Mouse (Mus musculus) right cerebral cortex, postnatal 10 days (tissue): ENCODE measurements around the gene Zfp827.
A peak's percentile ranks its signal among the peaks of the same experiment; 100 is the strongest.

Source experiments
- DNase-seq, 2 experiments: peaks; one replicate each; pipeline ENCODE4 v3.0.0; 2021; ENCODE audit warnings: low spot score in 2 of 2

Gene Zfp827

DNA sequence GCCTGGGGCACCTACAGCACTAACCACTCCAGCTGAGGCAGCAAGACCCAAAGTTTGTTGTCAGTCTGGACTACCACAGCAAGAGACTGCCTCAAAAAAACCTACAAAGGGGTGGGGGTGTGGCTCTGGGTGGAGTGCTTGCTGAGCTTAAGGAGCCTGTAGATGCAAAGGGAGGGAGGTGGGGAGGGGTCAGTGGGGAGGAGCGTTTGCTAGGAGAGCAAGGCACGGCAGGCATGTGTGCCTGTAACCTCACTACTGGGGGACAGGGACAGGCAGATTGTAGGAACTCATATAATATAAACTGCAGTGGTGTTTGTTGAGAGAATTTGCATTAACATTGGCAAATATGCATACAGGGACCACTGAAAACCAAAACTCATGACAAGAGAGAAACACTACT, 130.1 kb downstream of the Zfp827 start:
- DNase-seq, result no peak

DNA sequence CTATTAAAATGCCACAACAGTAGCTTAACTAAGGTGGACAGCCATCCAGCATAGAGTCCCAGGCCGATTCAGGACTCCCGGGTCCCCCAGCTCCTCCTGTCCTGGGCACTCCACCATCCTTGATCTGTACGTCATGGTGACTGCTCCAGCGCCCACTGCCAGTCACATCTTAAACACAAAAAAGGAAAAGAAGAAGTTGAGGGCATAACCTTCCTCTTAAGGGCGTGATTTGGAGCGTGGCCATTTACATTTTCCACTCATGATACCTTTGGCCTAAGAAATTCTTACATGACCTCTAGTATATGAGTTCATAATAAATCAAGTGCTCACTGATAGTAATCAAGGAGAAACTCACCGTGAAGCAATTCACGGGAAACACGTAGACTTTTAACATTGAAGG, 131.2 kb downstream of the Zfp827 start:
- no peak for DNase-seq

DNA sequence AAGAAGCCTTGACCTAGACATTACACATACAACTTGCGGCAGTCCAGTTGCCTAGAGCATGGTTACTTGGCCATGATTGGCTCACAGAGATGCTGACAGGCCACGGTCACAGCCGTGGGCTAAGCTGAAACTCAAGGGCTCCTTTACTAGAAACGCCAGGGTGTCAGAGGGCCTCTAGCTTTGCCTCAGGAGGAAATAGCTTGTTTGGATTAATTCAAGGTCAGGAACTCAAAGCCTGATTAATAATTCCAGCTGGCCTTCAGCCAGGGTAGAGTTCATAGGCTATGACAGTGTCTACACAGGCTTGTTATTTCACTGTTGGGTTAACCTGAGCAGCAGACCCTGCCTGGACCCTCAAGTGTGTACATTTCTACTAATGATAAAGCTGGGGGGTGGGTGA, 132.1 kb downstream of the Zfp827 start:
- no peak for DNase-seq

DNA sequence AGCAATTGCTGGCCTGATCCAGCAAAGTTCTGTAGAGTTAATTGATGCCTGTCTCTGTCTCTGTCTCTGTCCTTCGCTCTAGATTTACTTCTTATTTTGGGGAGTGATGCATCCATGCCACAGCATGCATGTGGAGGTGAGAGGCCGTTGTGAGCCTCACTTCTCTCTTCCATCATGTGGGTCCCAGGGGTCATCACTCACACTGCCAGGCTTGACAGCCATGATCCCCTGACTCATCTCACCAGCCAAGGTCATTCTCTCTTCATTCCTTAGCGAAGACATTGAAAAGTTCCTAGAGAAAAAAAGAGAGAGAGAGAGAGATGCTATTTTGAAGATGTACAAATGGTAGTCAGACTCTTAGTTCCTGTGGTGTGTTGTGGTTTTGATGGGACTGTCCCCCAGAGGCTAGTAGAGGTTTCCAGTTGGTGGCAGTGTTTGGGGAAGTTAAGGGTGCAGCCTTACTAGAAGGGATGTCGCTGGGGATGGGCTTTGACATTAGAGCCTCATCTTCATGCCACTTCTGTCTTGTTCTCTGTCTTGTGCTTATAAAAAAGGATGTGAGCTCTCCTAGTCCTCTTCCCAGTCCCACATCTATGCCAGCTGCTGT, 133.0 kb downstream of the Zfp827 start:
- DNase-seq, result no peak

DNA sequence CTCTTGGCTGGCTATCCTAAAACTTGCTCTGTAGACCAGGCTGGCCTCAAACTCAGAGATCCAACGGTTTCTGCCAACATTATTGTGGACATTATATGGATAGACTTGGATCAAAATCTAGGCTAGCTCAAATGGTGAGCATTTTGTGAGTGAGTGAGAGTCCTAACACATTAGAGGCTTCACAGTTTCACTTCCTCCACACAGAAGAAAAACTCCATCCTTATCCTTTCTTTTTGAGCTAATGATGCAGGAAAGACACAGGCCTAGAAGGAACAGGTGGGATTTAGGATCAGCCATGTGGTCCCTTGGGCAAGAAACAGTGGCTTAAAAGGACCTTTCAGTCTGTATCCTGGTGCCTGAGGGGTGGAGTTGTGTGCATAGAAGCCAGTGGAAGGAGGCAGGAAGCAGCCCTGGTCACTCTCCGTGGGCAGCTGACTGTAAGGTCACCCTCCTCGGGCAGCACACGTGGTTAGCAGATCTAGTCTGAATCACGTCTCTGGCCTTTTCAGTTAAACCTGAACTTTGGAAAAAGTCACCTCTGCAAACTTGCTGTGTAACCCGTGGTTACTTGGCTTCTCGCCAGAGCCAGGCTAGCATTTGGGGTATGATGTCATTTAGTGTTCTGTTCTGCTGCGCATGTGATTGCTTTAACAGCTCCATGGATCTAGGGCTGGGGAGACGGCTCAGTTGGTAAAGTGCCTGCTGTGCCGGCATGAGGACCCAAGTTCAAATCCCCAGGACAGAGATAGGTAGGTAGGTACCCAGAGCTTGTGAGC, 134.5 kb downstream of the Zfp827 start:
- peak; percentile 71 to 75 for DNase-seq

DNA sequence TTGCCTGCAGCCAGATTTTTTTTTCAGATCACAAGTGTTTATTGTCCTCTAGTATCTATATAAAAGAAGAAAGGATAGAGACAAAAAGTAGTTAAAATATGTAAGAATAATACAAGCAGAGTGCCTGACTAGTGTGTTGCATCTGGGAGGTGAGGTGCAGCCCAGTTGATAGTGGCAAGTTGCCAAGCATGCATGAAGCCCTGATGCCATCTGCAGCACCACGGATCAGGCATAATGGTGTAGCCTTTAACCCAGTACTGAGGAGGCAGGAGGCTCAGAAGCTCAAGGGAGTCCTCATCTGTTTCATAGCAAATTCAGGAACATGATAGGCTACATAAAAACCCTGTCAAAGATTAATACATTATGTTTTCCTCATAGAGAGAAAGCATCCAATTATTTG, 136.1 kb downstream of the Zfp827 start:
- DNase-seq, result no peak

DNA sequence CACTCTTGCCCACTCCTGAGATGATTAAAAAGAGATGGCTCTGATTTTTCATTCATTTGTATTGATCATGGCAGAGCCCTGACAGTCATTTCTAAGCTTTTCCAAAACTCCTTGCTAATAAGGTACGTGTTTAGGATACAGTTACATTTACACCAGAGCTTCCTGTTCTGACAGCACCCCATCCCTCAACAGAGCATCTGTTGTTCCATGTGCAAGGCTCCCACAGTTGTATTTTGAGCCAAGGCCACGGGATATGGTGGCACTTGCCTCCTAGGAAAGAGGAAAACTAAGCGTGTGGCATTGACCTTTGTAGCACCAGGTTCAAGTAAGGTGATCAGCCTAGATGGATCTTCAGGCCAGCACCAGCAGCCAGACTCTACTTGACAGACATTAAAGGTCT, 137.0 kb downstream of the Zfp827 start:
- no peak for DNase-seq

DNA sequence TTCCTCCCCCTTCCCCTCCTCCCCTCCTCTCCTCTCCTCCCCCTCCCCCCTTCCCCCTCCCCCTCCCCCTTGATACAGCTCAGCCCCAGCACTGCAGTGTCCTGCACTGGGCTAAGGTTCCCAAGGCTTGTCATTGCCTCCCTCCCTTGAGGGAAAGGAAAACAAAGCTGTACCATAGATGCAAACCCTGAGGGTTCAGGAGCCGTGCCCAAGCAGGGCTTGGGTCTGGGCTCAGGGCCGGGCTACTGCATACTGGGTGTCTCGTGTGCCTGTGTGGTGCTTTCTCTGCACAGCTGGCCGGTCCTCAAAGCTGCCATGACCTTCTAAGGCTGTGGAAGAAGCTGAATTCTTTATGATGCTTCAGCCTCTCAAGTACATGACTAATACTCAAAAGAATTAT, 145.4 kb downstream of the Zfp827 start:
- DNase-seq, result no peak

DNA sequence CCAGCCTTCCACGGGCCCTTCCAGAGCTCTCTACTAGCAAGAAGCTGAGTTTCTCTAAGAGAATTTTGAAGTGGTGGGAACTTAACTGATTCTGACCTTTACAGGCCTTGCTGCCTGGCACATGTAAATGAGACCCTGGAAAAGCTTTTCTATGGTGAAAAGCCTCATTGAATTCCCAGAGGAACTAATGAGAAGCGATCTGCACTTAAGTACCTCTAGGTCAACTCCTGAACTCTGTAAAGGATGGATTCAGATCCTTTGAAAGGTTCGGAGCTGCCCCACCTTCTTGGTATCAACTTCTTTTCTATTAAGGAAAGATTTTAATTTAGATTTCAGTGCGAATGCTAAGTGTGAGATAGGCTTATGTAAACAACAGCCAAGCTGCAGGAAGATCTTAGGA, 147.8 kb downstream of the Zfp827 start:
- DNase-seq, result no peak

DNA sequence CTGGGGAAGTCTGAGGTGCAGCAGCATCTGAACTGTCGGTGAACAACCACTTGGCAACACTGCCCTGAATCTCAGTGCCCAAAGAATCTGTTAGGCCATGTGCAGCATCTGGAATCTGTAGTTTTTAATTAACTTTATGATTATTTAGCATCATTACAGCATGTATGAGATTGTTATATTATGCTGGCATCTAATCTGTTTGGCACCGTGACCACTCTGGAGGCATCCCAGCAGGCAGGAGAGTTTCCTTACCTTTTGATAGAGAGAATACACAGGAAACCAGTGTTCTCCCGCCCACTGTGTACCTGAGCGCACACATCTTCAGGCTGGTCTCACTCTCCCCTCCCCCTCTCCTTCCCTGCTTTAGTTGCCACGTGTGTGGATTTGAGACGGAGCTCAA, 151.4 kb downstream of the Zfp827 start:
- peak in 1 of 2 experiments; percentile 38 for DNase-seq

DNA sequence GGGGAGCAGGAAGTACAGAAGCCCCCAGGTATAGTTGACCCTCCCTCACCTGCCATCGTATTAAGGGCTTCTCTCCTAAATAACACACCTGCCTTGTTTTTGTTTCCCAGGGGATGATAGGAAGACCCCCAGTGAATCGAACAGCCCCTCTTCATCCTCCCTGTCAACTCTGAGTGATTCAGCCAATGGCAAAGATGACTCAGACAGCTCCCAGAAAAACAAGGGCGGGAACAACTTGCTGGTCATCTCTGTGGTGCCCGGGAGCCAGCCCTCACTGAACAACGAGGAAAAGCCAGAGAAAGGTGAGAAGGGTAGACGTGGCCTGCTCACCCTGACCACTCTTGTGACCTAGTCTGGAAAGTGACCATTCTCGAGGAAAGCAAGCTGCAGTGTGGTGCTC, 157.3 kb downstream of the Zfp827 start:
- no peak for DNase-seq

DNA sequence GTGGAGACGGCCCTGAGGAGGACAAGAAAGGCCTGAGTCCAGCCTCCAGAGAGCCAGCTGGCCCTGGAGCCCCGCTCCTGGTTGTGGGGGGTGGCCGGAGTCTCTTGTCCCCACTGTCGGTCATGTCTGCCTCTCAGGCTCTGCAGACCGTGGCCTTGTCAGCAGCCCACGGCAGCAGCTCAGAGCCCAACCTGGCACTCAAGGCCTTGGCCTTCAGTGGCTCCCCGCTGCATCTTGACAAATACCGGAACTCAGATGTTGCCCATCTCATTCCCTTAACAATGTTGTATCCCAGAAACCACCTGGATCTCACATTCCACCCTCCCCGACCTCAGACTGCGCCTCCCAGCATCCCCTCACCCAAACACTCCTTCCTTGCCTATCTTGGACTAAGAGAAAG, 161.8 kb downstream of the Zfp827 start:
- DNase-seq, result no peak

DNA sequence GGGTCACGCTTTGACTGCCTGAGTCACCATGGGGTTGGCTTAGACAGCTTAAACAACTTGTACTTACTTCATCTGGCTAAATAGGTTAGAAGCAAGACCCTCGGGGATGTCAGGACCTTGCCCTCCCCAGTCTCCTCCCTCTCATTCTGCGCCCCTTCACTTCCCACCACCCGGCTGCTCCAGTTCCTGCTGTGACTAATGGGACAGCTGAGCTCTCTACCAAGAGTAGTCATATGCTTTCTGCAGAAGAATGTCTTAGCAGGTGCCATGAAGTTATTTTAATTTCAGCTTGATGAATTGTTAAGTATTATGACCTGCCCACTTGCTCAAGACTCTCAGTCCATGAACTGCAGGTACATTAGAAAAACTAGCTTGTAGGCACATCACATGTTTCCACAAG, 168.2 kb downstream of the Zfp827 start:
- no peak for DNase-seq

DNA sequence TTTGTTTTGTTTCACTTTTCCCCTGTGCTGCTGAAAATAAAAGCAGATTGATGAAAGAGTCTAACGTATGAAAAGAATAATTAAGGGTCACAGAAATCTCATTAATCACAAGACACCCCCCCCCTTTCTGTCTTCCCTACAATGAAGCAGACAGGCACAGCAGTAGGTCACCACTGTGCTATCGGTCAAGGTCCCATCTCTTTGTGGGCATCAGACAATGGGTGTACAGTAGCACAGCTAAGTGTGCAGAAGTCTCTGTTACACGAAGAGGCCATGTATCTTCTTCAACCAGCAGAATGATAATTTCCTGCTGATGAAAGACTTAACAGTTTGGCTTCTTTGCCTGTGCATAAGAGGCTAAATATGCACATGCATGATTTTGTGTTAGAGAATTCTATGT, 170.4 kb downstream of the Zfp827 start:
- DNase-seq, result no peak

DNA sequence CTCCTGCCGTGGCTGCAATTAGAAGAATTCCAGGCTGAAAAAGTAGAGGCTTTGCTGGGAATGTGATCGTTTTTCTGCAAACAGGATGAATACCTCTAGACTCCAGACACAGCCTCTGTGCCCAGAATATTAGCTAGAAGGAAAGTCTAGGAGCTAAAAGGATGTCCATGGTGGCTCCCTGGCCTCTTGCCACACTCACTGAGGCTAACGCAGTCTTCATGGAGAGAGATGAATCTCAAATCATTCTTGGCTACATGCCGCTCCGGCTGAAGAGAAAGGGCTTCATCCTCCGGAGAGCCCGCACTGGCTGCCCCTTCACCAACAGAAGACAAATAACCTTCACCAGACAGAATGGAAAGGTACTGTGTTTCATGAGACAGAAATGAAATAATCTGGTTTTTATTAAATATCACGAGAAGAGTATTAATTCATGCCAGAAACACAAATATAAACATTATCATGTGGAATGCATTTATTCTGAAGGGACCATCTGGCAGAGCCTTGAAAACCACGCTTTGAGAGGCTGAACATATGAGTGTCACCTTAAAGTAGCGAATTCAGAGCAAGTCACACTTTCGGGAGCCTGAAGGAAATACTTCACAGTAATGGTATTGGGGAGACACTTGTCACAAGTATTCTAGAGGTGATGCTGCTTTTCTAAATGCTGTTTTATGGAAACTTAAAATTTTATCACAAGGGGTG, 173.4 kb downstream of the Zfp827 start:
- DNase-seq, result peak in 1 of 2 experiments; percentile 41

DNA sequence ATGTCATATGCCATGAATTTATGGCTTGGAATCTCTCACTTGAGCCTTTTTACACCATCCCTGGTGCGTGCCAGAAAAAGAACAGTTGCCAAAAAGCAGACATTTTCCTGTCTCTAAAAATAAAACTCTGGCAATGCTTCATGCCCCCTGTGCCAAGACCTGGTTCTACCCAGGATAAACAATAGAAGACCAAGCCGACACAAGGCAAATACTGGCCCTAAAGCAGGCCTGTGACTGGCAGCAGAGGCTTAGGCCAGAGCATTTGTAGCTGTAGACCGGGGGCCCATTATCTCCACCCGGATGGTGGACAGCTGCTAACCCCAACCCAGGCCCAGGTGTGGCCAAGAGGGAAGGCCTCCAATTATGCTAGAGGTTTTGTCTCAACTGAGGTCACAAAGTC, 178.7 kb downstream of the Zfp827 start:
- DNase-seq, result no peak

DNA sequence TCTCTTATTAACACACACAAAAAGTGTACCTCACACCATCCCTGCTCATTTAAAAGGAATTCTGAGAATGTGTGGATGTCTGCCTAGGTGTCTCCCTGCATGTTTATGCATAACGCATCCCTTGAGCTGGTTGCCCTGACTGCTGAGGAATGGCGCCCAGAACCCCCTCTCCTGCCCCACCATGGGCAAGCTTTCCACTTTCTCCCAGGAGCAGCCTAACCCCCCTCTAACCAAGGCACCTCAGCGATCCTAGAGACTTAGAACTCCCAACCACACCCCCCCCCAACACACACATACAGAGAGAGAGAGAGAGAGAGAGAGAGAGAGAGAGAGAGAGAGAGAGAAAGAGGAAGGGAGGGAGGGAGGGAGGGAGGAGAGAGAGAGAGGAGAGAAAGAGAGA, 179.9 kb downstream of the Zfp827 start:
- no peak for DNase-seq

DNA sequence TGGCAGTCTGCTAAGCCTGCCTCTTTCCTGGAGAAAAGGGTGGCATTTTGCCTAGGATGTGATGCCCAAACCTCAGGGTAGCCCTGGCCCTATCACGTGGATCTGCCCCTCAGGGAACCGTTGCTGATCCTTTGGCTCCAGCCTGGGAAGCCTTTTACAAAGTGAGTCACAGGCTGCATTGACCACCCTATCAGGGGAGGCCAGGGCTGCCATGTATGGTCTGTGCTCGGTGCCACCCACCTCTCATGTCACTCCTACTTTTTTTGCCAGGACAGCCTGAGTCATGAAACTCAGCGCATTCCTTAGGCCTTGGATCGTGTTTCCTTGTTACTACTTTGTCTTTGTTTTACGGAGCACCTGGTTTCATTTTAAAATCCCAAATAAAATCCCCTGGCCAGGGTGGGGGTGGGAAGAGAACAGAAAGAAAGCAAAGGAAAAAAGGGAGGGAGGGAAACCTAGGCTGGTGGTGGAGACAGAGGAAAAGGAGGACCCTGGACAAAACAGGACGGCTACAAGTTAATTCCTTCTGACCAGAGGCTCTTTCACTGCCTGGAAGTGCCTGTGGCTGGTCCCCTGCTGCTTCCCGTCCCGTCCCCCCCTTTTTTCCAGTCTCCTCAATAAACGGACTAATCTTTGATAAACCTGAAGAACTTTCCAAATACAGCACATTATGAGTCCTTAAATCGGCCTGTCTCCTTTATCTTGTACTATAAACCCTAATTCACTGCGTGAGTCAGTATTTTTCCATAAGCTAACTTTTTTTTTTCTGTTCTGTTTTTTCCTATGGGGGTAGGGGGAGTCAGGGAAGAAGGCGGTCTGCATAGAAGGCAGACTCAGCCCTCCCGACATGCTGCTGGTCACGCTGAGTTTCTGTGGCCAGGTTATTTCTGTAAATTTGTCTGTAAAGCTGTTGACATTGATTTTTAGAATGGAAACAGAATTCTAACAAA, 180.7 kb downstream of the Zfp827 start:
- DNase-seq, result no peak

DNA sequence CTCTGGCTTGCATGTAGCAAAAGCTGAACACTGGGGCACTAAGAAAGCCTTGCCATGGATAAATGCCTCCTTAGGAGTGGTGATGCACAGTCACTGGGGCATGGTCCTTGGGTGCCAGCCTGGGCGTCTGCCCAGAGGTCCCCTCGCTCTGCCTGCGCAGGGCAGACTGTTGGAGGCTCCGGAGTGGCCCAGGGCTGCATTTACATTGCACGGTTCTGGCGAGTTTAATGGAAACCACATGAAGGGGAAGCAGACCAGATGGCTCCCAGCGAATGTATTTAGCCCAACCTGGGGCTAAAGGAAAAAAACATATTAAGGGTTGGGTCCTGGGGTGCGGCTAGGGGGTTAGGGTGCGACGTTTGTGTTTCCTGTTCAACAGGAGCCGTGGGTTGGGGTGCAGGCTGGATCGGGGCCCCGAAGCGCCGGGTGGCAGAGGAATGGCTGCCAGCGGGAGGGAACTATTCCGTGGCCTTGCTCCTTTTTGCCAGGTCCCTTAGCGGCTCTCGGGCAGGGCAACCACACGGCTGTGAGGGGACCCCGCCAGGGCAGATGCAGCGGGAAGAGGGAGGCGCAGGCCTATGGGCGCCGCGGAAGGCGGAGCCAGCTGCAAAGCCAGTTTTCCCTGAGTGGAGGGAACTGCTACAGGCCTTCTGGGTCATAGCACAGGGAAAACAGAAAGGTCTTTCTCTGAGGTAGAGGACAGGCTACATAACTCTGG, 181.6 kb downstream of the Zfp827 start:
- peak in 1 of 2 experiments; percentile 52 for DNase-seq

DNA sequence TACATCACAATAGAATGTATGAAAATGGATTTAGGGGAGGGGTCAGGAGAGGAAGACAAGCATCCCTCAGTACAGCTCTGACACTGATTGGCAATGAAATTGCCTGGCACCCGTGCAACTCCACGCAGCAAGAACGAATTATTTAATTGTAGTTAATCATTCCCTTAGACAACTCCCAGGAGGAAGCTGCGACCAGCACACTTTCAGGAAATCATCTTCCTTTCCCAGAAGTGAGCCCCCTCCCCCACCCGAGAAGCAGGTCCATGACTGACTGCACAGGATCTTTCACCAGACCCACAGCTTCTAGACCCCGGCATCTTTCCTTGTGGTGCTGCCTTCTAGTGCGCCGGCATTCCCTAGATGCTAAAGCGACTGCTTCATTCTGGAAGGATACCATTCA, 183.4 kb downstream of the Zfp827 start:
- no peak for DNase-seq

DNA sequence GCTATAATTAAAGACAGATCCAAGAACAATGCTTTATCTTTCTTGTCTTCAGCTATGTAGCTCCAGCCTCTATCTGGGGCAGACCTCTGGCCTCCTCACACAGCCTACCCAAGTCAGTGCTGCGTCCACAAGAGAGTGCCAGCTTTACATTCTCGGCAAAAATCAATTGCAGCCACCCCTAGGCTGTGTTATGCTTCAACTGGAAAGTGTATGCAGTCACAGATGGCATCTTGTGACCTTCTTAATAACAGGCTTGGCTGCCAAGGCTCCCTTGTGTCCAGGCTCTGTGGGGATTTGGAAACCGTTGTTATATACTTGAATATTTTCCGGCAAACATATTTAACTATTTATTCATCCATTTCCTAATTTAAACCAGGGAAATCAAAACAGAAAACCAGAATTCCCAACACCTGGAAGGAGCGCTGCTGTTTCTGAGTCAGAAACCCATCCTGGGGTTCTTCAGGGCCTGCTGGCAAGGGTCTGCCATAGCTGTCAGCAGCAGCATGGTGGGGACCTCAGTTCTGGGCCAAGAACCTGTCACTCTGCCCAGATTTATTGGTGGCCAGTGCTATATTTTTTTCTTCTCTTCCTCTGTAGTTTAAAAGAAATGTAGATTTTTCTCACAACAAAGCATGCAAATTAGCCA, 194.0 kb downstream of the Zfp827 start:
- DNase-seq, result no peak
